8 mouse cellular contexts compared by ENCODE assay signal in the genomic region with DNA sequence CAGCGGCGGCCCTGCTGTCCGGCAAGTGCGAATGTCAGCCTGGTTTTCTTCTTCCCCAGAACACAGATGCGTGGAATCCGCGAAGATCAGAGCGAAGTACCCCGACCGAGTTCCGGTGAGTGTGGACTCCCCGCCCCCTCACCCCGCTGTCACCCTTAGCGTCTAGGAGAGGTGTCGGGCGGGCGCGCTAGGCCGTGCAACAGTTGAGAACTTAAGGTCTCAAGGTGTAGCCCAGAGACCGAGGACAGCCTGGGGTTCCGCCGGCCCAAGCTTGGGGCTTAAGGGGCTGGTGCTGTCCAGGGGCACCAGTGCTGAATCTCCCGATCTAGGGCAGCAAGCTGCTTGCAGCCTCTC. TPM values are rescaled to one million over a fixed set of nuclear protein-coding genes. Genes with fewer than 3 reads are reported as not detected.
A peak's percentile ranks its signal among the peaks of the same experiment; 100 is the strongest.
DNase-seq lines count a peak whose midpoint lies in the region; ATAC-seq and TF ChIP-seq lines count a peak whose summit lies in the region.

No protein-coding gene starts in this region.

- H3K4me2 ChIP-seq in liver, embryonic 16.5 days (ENCODE audit: low read depth, low read length): peak overlapping the region; percentile 76
- H3K4me2 ChIP-seq in stomach, postnatal 0 days (replicated peaks; ENCODE audit: low read depth): peak overlapping the region; percentile 78

- peak overlapping the region; percentile 96 for H3K4me3 ChIP-seq in liver, embryonic 16.5 days (ENCODE audit: low read depth, low read length)
- H3K4me3 ChIP-seq in stomach, postnatal 0 days (ENCODE audit: low read depth, low read length): peak overlapping the region; percentile 76

- DNase-seq in 416B (ENCODE audit: low read depth) (peak; percentile 78), NIH3T3 (ENCODE audit: low read depth) (peak; percentile 78)
- peak; percentile 60 for DNase-seq in embryo, embryonic 10.5 days (ENCODE audit: low spot score)
- DNase-seq in heart, adult 11 months: peak; percentile 94
- DNase-seq in kidney, adult 11 months: peak; percentile 47
- peak; percentile 51 to 58 for DNase-seq in natural killer cell, adult 2 months (ENCODE audit: low spot score in 2 of 2)
- peak; percentile 63 for DNase-seq in stomach, postnatal 0 days (ENCODE audit: low spot score)

- no peaks in the 10 kb centered on the region for H3K27me3 ChIP-seq in liver, embryonic 16.5 days (ENCODE audit: control insufficient read depth, insufficient read depth, low read depth, low read length)
- H3K27me3 ChIP-seq in stomach, postnatal 0 days (ENCODE audit: control insufficient read depth, insufficient read depth, low read length): no peaks in the 10 kb centered on the region

- no peak for TF ChIP-seq CTCF in stomach, postnatal 0 days (IDR thresholded peaks at IDR 0.05; ENCODE audit: low read depth)

- no peaks in the 10 kb centered on the region for H3K9me3 ChIP-seq in liver, embryonic 16.5 days (replicated peaks; ENCODE audit: control insufficient read depth, low read length)
- no peaks in the 10 kb centered on the region for H3K9me3 ChIP-seq in stomach, postnatal 0 days (ENCODE audit: control insufficient read depth, low read length)

- no peak for TF ChIP-seq EP300 in stomach, postnatal 0 days (optimal IDR thresholded peaks at IDR 0.05)

- WGBS in liver, embryonic 16.5 days (ENCODE audit: insufficient replicate concordance): 0% methylated on average over 23 of the region's 23 CpGs
- under 1% methylated on average over 23 of the region's 23 CpGs for WGBS in stomach, postnatal 0 days

- peak; percentile 14 for ATAC-seq in liver, embryonic 16.5 days (ENCODE audit: low read depth)
- peak; percentile 25; the same call in 1 of the 2 replicates for ATAC-seq in stomach, postnatal 0 days (ENCODE audit: low FRiP score, low TSS enrichment)

- H3K4me1 ChIP-seq in liver, embryonic 16.5 days (ENCODE audit: control insufficient read depth, low read depth, low read length): peaks cover 18% of the 10 kb centered on the region
- no peaks in the 10 kb centered on the region; the same call in 1 of the 2 replicates for H3K4me1 ChIP-seq in stomach, postnatal 0 days (replicated peaks; ENCODE audit: control insufficient read depth, insufficient read depth)

- peaks cover 15% of the 10 kb centered on the region for H3K36me3 ChIP-seq in liver, embryonic 16.5 days (ENCODE audit: control insufficient read depth, insufficient read depth)
- H3K36me3 ChIP-seq in stomach, postnatal 0 days (ENCODE audit: control insufficient read depth, insufficient read depth, low read length): peaks cover 2% of the 10 kb centered on the region; the same call in 1 of the 2 replicates

- peak overlapping the region; percentile 89 for H3K27ac ChIP-seq in liver, embryonic 16.5 days (ENCODE audit: low read length)
- H3K27ac ChIP-seq in stomach, postnatal 0 days (replicated peaks): peak overlapping the region; percentile 81

- peak overlapping the region; percentile 96 for H3K9ac ChIP-seq in liver, embryonic 16.5 days (ENCODE audit: low read depth, low read length)
- peak overlapping the region; percentile 88 for H3K9ac ChIP-seq in stomach, postnatal 0 days (ENCODE audit: low read length)

RNA-seq across cellular contexts. Expression of gene Gabarapl2, which starts 0.6 kb away (rescaled TPM):
- polyA plus RNA-seq in liver, embryonic 16.5 days (2015; fragmentation: Nextera tagmentation; extraction: Ambion mirVana): 195 and 201 TPM in 2 replicates
- polyA plus RNA-seq in stomach, postnatal 0 days (2015; fragmentation: Nextera tagmentation; extraction: Ambion mirVana): 290 and 292 TPM in 2 replicates

RNA-seq across cellular contexts. Expression of gene Tmem231, which starts 7.4 kb away (rescaled TPM):
- 1.6 and 1.8 TPM in 2 replicates for polyA plus RNA-seq in liver, embryonic 16.5 days (2015; fragmentation: Nextera tagmentation; extraction: Ambion mirVana)
- polyA plus RNA-seq in stomach, postnatal 0 days (2015; fragmentation: Nextera tagmentation; extraction: Ambion mirVana): 3.3 and 4.1 TPM in 2 replicates

RNA-seq across cellular contexts. Expression of gene Chst5, which starts 30.8 kb away (rescaled TPM):
- 0.04 TPM in 1 of 2 replicates, not detected in the other for polyA plus RNA-seq in liver, embryonic 16.5 days (2015; fragmentation: Nextera tagmentation; extraction: Ambion mirVana)
- polyA plus RNA-seq in stomach, postnatal 0 days (2015; fragmentation: Nextera tagmentation; extraction: Ambion mirVana): 0.36 and 0.39 TPM in 2 replicates

RNA-seq across cellular contexts. Expression of gene Adat1, which starts 51.0 kb away (rescaled TPM):
- polyA plus RNA-seq in liver, embryonic 16.5 days (2015; fragmentation: Nextera tagmentation; extraction: Ambion mirVana): 3.0 and 3.3 TPM in 2 replicates
- 2.5 TPM in 2 replicates for polyA plus RNA-seq in stomach, postnatal 0 days (2015; fragmentation: Nextera tagmentation; extraction: Ambion mirVana)

Comparison
In these comparisons a context has a peak if more than half of its experiments do, and no peak if none do; other contexts are left out.
1. Peak in every context shown above with its lines: DNase-seq, ATAC-seq, H3K4me3 ChIP-seq and H3K27ac ChIP-seq.